Mouse (Mus musculus) embryo, embryonic 11.5 days (tissue): ENCODE measurements around the gene Akt1.

ENCODE experiments used
- DNase-seq: peaks from one replicate; pipeline ENCODE4 v3.0.0-alpha.2; 2012; ENCODE audit warnings: low read depth, low spot score

Gene Akt1

DNA sequence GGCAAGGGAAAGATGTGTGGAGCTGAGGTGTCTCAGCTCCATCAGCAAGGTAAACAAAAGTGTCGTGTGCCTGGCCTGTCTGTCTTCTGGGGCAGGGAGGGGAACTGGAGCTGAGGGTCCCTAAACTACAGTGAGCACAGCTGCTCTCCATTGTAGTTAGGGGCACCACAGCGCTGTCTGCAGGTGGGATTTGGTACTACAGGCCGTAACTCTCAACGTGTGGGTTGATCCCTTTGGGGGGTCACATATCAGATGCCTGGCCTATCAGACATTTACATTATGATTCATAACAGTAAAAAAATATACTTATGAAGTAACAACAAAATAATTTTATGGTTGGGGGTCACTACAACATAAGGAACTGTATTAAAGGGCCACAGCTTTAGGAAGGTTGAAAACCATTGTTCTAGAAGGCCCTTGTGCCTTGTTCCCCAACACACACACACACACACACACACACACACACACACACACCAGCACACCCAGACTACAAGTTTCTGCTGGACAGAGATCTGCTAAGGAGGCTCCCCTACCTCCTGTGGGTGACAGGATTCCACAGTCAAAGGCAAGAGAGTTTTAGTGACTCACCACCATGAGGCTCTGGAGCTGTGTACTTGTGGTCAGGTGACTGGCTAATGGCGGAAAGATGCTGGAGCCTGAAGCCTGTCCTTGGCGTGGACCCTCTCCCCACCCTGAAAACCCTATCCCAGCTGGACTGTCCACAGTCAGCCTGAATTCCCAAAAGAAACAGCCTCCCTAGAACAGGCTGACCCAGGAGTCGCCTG lies 47.4 kb downstream of the Akt1 start:
- DNase-seq: no peak

DNA sequence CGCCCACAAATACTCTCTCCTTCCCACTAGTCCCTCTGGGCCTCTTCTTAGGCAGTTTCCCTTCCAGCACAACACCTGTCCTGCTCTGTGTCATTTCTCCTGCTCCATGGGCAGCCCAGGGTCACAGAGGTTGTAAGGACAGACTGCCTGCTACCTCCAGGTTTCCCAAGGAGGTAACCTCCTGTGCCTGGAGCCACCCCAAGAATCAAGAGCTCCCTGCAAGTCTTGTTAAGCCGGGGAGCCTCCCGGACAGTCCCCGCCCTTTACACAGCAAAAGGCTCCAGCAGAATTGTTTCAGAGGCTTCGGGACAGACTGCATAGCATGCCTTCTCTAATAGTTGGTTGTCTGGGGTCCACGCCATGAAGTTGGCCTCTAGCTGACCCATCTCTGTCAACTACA lies 48.2 kb downstream of the Akt1 start:
- DNase-seq: no peak

DNA sequence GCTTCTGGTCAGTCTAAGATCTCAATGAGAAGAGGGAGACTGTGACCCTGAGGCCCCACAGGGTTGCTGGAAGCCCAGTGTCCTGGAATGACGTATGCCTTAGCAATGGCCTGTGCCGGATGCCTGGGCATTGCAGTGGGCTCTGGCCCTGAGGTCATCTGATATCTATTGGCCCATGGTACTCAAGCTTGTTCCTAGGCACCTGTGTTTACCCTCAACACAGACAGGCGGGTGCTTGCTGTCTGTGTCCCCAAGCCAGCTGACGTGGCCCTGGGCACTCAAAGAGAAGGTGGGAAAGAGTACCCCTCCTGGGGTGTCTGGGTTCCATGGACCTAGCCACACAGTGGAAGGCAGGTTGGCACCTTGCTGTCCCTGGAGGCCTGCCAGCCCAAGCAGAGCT lies 49.0 kb downstream of the Akt1 start:
- no peak for DNase-seq

DNA sequence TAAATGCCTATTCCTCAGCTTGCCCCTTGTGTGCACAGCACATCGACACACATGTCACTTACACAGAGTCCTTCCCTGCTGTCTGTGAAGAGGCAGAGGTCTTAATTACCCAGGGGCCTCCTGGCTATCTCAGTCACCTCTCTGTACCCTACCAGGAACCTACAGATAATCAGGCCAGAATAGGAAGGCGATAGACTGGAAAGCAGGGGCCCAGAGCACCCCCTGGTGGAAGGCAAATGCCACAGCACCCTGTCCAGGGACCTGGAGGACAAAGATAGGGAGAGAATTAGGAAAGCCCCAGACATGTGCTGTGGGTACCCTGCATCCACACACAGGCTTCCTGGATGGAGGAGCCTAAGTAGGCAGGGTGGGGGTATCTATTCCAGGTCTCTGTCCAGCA lies 50.9 kb downstream of the Akt1 start:
- no peak for DNase-seq

DNA sequence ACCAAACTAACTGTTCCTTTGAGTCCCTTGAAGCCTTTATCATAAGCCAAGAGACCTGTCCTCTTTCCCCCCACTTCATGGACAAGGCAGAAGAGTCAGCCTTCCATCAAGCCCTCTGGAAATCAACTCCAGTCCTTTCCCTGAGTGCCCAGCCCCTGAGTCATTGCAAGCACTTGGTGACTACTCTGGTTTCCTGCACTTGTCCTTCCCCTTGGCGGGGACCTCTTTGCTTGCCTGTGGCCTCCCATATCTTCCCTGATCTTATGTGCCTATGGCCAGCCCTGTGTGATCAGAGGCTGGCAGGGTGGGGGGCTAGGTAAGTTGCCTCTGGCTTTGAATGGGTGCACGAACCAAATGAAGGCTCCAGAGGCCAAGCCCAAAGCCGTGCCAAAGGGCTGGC lies 52.8 kb downstream of the Akt1 start:
- DNase-seq: no peak

DNA sequence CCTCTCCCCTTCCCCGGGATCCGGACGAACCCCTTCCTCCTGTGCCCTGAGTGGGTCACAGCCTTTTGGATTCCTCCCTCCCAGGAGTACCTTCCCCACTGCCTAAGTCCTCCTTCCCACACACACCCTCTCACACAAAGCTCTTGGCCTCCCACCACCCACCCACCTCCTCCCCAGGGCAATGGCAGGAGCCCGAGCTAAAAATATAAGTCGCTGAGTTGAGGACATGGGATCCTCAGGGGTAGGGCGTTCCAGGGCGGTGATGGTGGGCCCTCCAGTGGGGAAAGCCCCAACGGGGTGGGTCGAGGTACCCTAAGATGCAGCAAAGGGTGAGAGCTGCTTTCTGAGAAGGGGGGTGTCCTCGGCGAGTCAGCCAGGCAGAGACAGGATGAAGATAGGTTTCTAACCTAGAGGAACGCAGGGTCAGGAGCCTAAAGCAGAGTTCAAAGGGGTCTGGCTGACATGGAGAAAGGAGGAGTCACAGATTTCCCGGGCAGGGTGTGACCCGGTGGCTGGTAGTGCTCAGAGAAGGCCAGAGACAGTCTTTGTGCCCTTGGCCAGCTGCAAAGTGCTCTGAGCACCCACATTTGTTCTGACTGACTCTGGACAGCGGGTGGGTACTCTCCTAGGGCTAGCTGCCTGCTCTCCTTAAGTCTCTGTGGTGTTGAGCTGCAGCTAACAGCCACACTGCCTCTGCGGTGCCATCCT lies 54.2 kb downstream of the Akt1 start:
- DNase-seq: no peak

DNA sequence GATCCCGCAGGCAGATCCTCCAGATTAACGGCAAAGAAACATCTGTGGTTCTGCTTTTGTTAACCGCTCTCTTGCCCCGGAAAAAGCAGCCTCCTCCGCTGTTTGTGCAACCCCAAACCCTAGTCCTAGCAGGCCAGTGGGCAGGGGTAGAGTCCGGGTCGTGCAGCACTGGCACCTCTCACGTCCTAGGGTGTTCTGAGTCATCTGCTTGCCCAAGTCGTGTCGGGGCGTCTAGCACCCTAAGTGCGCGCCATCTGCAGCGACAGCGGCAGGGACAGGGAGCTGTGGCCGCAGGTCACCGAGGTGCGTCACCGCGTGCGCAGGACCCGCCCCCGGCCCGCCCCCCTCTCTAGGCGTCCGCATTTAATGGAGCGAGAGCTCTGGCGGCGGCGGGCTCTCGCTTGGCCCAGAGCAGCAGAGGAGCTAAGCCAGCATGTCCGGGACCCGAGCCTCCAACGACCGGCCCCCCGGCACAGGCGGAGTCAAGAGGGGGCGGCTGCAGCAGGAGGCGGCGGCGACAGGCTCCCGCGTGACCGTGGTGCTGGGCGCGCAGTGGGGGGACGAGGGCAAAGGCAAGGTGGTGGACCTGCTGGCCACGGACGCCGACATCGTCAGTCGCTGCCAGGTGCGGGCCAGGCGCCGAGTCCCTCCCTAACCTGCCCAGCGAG lies 54.9 kb downstream of the Akt1 start, which contains the start of gene Adssl1:
Gene Adssl1, plus strand, starts transcription at position 360 of the 668 bp plus-strand sequence.
- DNase-seq: peak; percentile 39

DNA sequence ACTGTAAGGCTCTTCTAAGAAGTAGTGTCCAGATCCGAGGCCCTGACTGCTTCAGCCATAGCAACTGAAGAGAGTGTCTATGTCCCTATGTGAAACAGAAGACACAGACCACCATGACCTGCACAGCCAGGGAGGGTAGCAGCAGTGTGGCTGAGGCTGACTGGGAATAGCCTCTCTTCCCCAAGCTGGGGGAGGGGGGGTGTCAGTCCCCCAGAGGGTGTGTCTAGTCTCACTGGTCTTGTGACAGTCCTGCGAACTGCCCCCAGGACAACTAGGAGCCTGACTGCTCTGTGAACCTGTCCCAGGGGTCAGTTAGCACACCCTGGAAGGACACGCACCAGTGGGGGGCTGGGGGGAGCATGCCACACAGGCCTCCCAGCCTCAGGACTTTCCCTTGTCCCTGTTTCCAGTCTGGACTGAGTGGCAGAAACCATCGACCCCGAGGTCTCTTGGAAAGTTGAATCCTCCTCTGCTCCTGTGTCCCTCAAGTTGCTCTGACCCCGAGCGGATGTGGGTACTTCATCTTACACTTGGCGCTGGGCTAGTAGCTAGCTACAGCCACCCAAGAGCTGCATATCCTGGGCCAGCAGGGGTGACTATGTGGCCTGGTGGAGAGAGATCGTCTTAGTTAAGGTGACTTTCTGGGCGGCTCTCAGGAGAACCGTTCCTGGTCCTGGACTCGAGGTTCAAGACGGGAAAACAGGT lies 55.6 kb downstream of the Akt1 start:
- no peak for DNase-seq

DNA sequence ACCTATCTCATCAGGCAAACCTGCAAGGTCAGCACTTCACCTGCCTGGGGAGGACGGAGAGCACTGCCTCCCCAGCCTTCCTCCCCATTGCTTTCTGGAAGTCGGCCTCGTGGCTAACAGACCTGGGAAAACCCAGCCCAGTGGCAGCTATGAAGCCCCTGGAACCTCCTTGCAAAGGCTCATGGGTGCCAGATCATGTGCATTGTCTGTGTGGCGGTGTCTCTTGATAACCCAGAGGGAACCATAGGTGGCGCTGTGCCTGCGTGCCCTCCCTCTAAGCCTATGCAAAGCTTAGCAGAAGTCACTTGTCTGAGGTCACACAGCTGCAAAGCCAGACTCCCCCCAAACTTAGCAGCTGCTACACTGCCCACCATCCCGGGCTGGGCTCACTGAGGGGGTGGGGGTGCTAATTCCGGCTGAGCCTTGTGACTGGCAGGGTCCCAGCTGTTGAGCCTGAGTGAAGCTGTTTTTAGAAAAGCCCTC lies 56.7 kb downstream of the Akt1 start:
- peak; percentile 56 for DNase-seq

DNA sequence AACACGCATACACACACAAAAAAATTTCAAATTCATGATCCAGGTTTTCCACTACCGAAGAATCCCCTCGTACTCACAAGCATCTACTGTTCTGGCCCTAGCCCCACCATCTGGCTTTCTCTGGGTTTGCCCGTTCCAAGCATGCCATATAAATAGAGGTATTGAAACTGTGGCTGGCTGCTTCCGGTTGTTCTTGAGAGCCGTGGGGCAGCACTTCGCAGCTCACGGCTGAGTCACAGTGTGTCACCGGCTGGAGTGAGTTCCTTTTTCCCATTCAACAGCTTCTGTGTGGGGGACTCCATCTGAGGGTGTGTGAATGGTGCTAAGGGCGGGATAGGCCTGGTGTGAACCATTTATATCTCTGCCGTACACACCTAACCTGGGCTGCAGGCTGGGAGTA lies 57.5 kb downstream of the Akt1 start:
- no peak for DNase-seq

DNA sequence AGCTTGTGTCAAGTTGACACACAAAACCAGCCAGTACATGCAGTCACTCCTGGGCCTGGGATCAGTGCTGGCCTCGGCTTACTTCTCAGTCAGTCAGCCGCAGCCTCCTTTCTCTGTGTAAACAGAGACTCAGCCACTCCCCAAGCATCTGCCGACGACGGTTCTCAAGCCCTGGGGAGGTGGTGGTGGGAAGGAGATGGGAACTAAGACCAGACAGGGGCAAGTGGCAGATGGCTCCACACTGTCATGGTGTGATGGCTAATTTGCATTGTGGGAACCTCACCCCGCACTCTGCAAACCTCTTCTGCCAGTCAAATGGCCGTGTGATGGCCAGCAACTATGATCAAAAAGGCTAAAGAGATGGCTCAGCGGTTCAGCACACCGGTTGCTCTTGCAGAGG lies 58.0 kb downstream of the Akt1 start:
- no peak for DNase-seq

DNA sequence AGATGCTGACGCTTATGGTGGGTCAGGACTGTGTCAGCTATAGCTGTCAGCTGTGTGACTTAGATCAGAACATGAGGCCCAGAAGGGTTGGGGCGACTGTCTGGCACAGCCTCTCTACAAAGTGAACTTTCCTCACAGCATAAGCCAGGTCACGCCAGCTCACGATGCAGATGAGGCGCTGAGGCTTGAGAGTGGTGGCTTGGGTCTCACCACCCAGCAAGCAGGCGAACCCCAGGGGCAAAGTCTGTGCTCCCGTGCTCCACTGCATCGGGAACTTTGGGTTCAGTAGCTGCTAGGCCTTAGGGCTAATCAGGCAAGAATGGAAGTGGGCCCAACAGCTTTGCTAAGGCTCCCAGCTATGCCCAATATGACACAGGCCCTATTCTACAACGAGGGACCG lies 65.7 kb downstream of the Akt1 start:
- DNase-seq: no peak

DNA sequence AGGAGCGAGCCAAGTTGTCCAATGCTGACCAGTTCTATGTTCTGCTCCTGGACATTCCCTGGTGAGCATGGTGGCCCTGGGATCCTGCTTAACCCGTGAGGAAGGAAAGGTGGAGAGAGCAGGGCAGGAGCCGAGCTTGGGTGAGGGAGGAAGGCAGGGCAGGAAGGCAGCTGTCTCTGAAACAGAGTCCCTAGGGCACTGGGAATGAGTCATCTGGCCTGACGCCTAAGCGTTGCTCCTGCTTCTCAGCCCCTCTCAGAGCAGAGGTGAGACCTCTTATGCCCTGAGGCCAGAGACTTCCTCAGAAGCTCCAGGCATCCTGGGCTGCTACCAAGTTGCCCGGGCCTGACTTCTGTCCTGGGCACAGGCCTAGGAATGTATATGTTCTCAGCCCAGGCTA lies 67.7 kb downstream of the Akt1 start:
- no peak for DNase-seq

DNA sequence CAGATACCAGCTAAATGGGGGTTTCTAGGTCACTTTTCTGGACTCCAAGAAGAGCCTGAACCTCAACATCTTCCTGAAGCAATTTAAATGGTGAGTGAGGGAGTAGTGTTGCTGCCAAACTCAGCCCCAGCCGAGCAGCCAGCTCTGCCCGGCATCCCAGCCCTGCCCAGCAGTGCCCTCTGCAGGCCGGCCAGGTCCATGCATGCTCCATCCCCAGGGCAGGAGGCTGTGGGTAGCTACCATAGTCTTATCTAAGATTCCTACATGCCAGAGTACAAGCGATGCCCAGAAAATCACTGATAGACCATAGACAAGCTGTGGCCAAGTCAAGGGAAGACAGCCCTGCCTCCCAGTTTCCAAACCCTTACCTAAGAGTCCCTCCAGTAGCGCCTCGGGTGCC lies 68.9 kb downstream of the Akt1 start:
- peak; percentile 46 for DNase-seq

DNA sequence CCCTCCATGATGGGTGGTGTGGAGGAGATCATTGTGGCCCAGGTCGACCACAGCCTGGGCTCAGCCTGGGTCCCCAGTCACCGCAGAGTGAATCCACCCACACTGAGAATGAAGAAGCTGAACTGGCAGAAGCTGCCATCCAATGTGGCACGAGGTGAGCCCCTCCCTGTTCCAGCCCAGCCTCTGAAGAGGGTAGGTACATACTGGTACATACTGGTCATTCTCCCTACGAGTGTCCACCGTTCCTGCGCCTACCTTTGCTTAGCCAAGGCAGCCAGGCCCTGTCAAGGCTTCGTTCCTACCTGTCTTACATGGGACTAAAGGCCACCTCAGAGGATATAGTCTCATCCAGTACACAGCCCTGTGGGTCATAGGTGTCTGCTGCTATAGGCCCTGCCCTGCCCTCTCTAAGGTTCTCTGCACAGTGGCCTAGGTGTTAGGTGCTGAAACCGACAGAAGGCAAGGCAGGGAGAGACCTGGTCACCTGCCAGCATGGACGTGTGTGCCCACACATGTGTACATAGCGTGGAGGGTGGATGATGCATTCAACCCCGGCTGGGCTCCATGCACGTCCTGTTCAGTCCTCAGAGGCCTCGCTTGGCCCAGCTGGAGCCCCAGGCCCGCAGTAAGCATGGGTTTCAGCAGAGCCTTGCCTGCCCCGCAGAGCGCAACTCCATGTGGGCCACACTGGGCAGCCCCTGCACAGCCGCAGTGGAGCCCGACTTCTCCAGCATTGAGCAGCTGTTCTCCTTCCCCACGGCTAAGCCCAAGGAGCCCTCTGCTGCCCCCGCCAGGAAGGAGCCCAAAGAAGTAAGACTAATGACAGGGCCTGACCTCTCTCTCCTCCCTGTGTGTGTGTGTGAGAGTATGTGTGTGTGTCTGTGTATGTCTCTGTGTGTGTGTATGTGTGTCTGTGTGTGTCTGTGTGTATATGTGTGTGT lies 69.7 kb downstream of the Akt1 start:
- DNase-seq: no peak

DNA sequence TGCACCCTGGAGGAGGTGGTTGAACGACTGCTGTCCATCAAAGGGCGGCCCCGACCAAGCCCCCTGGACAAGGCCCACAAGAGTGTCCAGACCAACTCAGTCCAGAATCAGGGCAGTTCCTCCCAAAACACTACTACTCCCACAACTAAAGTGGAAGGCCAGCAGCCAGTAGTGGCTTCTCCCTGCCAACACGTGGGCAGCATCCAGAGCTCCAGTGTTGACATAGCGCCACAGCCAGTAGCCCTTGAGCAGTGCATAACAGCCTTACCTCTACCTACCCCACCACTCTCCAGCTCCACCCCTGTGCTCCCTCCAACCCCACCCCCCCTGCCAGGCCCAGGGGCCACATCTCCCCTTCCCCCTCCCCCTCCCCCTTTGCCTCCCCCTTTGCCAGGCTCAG lies 70.7 kb downstream of the Akt1 start:
- DNase-seq: no peak
